Mouse (Mus musculus) heart, adult 2 months (tissue): ENCODE data around the gene Map4k4. TPM values are rescaled to one million over a fixed set of nuclear protein-coding genes. Genes with fewer than 3 reads are reported as not detected.

Experiments used
- DNase-seq, 2 experiments: peaks; one replicate each; pipeline ENCODE4 v3.0.0; 2021
- H3K27ac ChIP-seq: fragments of 200-600 bp; 2 replicates; pipeline ENCODE4 v1.8.1; 2022
- H3K27me3 ChIP-seq: fragments of 200-500 bp; 2 replicates; pipeline ENCODE4 v1.6.1; 2012; ENCODE audit warnings: mild to moderate bottlenecking, low read length, inconsistent platforms, mixed read lengths; ENCODE audit not compliant: control insufficient read depth, insufficient read depth
- H3K36me3 ChIP-seq: fragments of 200-500 bp; 2 replicates; pipeline ENCODE4 v1.6.1; 2012; ENCODE audit warnings: low read length, inconsistent platforms; ENCODE audit not compliant: control insufficient read depth, insufficient read depth
- H3K4me1 ChIP-seq: fragments of 200-500 bp; 2 replicates; pipeline ENCODE4 v1.6.1; 2011; ENCODE audit warnings: low read length; ENCODE audit not compliant: control insufficient read depth, insufficient read depth
- H3K4me3 ChIP-seq: fragments of 200-600 bp; 2 replicates; pipeline ENCODE4 v1.8.1; 2022
- H3K79me2 ChIP-seq: fragments of 200-500 bp; replicated peaks from 2 replicates; pipeline ENCODE4 v1.6.1; 2012; ENCODE audit warnings: mild to moderate bottlenecking, inconsistent platforms, low read length, moderate library complexity, mixed read lengths; ENCODE audit not compliant: control insufficient read depth, insufficient read depth
- H3K9ac ChIP-seq: fragments of 200-500 bp; 2 replicates; pipeline ENCODE4 v1.6.1; 2012; ENCODE audit warnings: low read depth, mild to moderate bottlenecking, control low read depth, inconsistent platforms, low read length, mixed read lengths
- CTCF ChIP-seq: fragments of 200-600 bp; IDR thresholded peaks from 2 replicates; pipeline ENCODE4 v1.8.1; 2022; ENCODE audit warnings: antibody characterized with exemption, mild to moderate bottlenecking, moderate library complexity
- EP300 ChIP-seq: fragments of 200-500 bp; IDR thresholded peaks from 2 replicates; pipeline ENCODE4 v1.6.1; 2011; ENCODE audit warnings: low read depth, low read length, control low read depth; ENCODE audit not compliant: insufficient read depth
- POLR2A ChIP-seq: fragments of 200-500 bp; IDR thresholded peaks from 2 replicates; pipeline ENCODE4 v1.6.1; 2011; ENCODE audit warnings: mild to moderate bottlenecking, low read depth, low read length, control low read depth; ENCODE audit not compliant: insufficient read depth
- WGBS: fragments of 180-500 bp; shearing (Covaris S2); methylation state at CpG from one replicate; pipeline ENCODE4 v1.1.7; 2018; 5-methylcytosine and 5-hydroxymethylcytosine counted together
- intact Hi-C: fragments of 180-260 bp; cut with DNase I; formaldehyde crosslinking; loops from one replicate; pipeline ENCODE4 v1.15.1; 2025
- polyA plus RNA-seq: library from polyadenylated mRNA; depleted of rRNA; stranded (reverse); fragments of >200 nt; gene quantifications from 2 replicates; pipeline ENCODE4 v1.2.3, GENCODE M21; 2012
- total RNA-seq, 2 experiments: library from RNA; stranded (reverse); gene quantifications; 2 replicates each; pipeline ENCODE4 v1.2.3; 2021

Map4k4 gene
- total and polyA plus RNA-seq, 3 experiments: 85.2 to 134 (median 129) TPM

GRCm38 (mm10) chr1:40022472-40023135 is 121.9 kb downstream of the Map4k4 start:
- intact Hi-C loops: no loop called here
- Histone ChIP-seq H3K27me3 (no peaks in the 10 kb centered on the region), H3K9ac (no peak overlapping the region), H3K4me3 (no peak overlapping the region), H3K4me1 (no peaks in the 10 kb centered on the region), H3K27ac (no peak overlapping the region), H3K36me3 (no peaks in the 10 kb centered on the region), H3K79me2 (no peaks in the 10 kb centered on the region)
- no peak for DNase-seq
- no peak for TF ChIP-seq EP300
- TF ChIP-seq POLR2A: no peak
- 89% methylated on average over 9 of the region's 9 CpGs for WGBS

- DNase-seq: no peak
- Histone ChIP-seq H3K4me3 (no peak overlapping the region), H3K9ac (no peak overlapping the region), H3K27me3 (no peaks in the 10 kb centered on the region), H3K4me1 (no peaks in the 10 kb centered on the region), H3K36me3 (no peaks in the 10 kb centered on the region), H3K27ac (no peak overlapping the region), H3K79me2 (no peaks in the 10 kb centered on the region)
- 93% methylated on average over 15 of the region's 15 CpGs for WGBS
- intact Hi-C loops: no loop called here
- TF ChIP-seq EP300 (no peak), CTCF (no peak), POLR2A (no peak)
These were observed 122.5 kb downstream of the Map4k4 start for GRCm38 (mm10) chr1:40023206-40023605.

GRCm38 (mm10) chr1:40023748-40024147 is 123.0 kb downstream of the Map4k4 start:
- Histone ChIP-seq H3K27ac (no peak overlapping the region), H3K9ac (no peak overlapping the region), H3K4me1 (no peaks in the 10 kb centered on the region), H3K27me3 (no peaks in the 10 kb centered on the region), H3K79me2 (no peaks in the 10 kb centered on the region), H3K4me3 (no peak overlapping the region), H3K36me3 (no peaks in the 10 kb centered on the region)
- WGBS: 63% methylated on average over 3 of the region's 3 CpGs
- TF ChIP-seq EP300 (no peak), CTCF (no peak), POLR2A (no peak)
- DNase-seq: no peak
- intact Hi-C loops: no loop called here

- no peak for DNase-seq
- TF ChIP-seq CTCF (no peak), POLR2A (no peak)
- Histone ChIP-seq H3K27ac (no peak overlapping the region), H3K79me2 (no peaks in the 10 kb centered on the region), H3K9ac (no peak overlapping the region), H3K27me3 (no peaks in the 10 kb centered on the region), H3K36me3 (no peaks in the 10 kb centered on the region), H3K4me1 (no peaks in the 10 kb centered on the region), H3K4me3 (no peak overlapping the region)
- intact Hi-C loops: no loop called here
- WGBS: 90% methylated on average over 27 of the region's 27 CpGs
These were observed 124.0 kb downstream of the Map4k4 start for GRCm38 (mm10) chr1:40024554-40025320.

GRCm38 (mm10) chr1:40025416-40025815 is 124.7 kb downstream of the Map4k4 start:
- H3K27me3 ChIP-seq: no peaks in the 10 kb centered on the region
- no peaks in the 10 kb centered on the region for H3K4me1 ChIP-seq
- intact Hi-C loops: no loop called here
- H3K4me3 ChIP-seq: no peak overlapping the region
- H3K9ac ChIP-seq: no peak overlapping the region
- H3K79me2 ChIP-seq: no peaks in the 10 kb centered on the region
- whole genome bisulfite sequencing: 87% methylated on average over 5 of the region's 5 CpGs
- H3K36me3 ChIP-seq: no peaks in the 10 kb centered on the region
- TF ChIP-seq CTCF (no peak), POLR2A (no peak)
- no peak for DNase-seq
- H3K27ac ChIP-seq: no peak overlapping the region

- Histone ChIP-seq H3K9ac (no peak overlapping the region), H3K4me3 (no peak overlapping the region), H3K27ac (no peak overlapping the region), H3K27me3 (no peaks in the 10 kb centered on the region), H3K36me3 (no peaks in the 10 kb centered on the region), H3K4me1 (no peaks in the 10 kb centered on the region), H3K79me2 (no peaks in the 10 kb centered on the region)
- intact Hi-C loops: no loop called here
- DNase-seq: no peak
- WGBS: 64% methylated on average over 7 of the region's 7 CpGs
- TF ChIP-seq POLR2A (no peak), CTCF (no peak)
These were observed 126.5 kb downstream of the Map4k4 start for GRCm38 (mm10) chr1:40027116-40027620.
